Mouse (Mus musculus) CH12.LX (cell line): Measurements from ENCODE around the gene Ttl.

Experiments
- CHD2 ChIP-seq: IDR thresholded peaks from 2 replicates; pipeline ENCODE4 v1.6.1; 2011; ENCODE audit warnings: low read length, improper control_type of control experiment
- CTCF ChIP-seq, 2 experiments: IDR thresholded peaks in 1 of 2; conservative IDR thresholded peaks in 1 of 2; 2 replicates each; pipeline ENCODE4 v1.5.1; 2011 to 2012; ENCODE audit warnings: low read depth in 2 of 2, low read length in 2 of 2, improper control_type of control experiment in 1 of 2, inconsistent platforms in 1 of 2, mild to moderate bottlenecking in 1 of 2, moderate library complexity in 1 of 2
- GABPA ChIP-seq: IDR thresholded peaks from 2 replicates; pipeline ENCODE4 v1.6.1; 2012; ENCODE audit warnings: low read depth, low read length, improper control_type of control experiment, inconsistent platforms; ENCODE audit not compliant: insufficient replicate concordance
- IRF4 ChIP-seq: IDR thresholded peaks from 2 replicates; pipeline ENCODE4 v1.6.1; 2014; ENCODE audit warnings: low read depth, mild to moderate bottlenecking, inconsistent platforms, low read length, improper control_type of control experiment
- MAZ ChIP-seq: IDR thresholded peaks from 2 replicates; pipeline ENCODE4 v1.6.1; 2012; ENCODE audit warnings: low read depth, mild to moderate bottlenecking, inconsistent platforms, low read length, improper control_type of control experiment, moderate library complexity
- PAX5 ChIP-seq: IDR thresholded peaks from 2 replicates; pipeline ENCODE4 v1.6.1; 2012; ENCODE audit warnings: low read length, inconsistent platforms, mixed read lengths
- POLR2A ChIP-seq: IDR thresholded peaks from 2 replicates; pipeline ENCODE4 v1.6.1; 2011; ENCODE audit warnings: low read depth, mild to moderate bottlenecking, improper control_type of control experiment, low read length
- POLR2AphosphoS2 ChIP-seq: IDR thresholded peaks from 2 replicates; pipeline ENCODE4 v1.6.1; 2011; ENCODE audit warnings: low read depth, low read length, improper control_type of control experiment
- USF2 ChIP-seq: conservative IDR thresholded peaks from 2 replicates; pipeline ENCODE4 v1.6.1; 2011; ENCODE audit warnings: low read depth, low read length, improper control_type of control experiment
- ZNF384 ChIP-seq: IDR thresholded peaks from 2 replicates; pipeline ENCODE4 v1.6.1; 2012; ENCODE audit warnings: low read depth, low read length, improper control_type of control experiment, inconsistent platforms

GRCm38 (mm10) chr2:129070296-129070695 is 4.6 kb downstream of the Ttl start:
- no peak for TF ChIP-seq POLR2A
- no peak for TF ChIP-seq ZNF384
- TF ChIP-seq CTCF (conservative IDR thresholded peaks at IDR 0.05 in 1 of 2, IDR thresholded peaks at IDR 0.05 in 1 of 2; ENCODE audit: low read depth in 2 of 2, low read length in 2 of 2), result no peak
- TF ChIP-seq PAX5, result no peak
- TF ChIP-seq MAZ, result no peak
- no peak for TF ChIP-seq IRF4
- TF ChIP-seq POLR2AphosphoS2, result no peak
- TF ChIP-seq GABPA, result no peak
- no peak for TF ChIP-seq CHD2
- TF ChIP-seq USF2, result no peak
